Mouse (Mus musculus) CH12.LX (cell line): ENCODE data around the gene Lrmda.

ENCODE experiments used
- CTCF ChIP-seq, 2 experiments: IDR thresholded peaks in 1 of 2; conservative IDR thresholded peaks in 1 of 2; 2 replicates each; pipeline ENCODE4 v1.5.1; 2011 to 2012; ENCODE audit warnings: low read depth in 2 of 2, low read length in 2 of 2, improper control_type of control experiment in 1 of 2, inconsistent platforms in 1 of 2, mild to moderate bottlenecking in 1 of 2, moderate library complexity in 1 of 2
- EP300 ChIP-seq: IDR thresholded peaks from 2 replicates; pipeline ENCODE4 v1.6.1; 2011; ENCODE audit warnings: low read length, improper control_type of control experiment
- HCFC1 ChIP-seq: IDR thresholded peaks from 2 replicates; pipeline ENCODE4 v1.6.1; 2012; ENCODE audit warnings: low read depth, mild to moderate bottlenecking, inconsistent platforms, low read length, improper control_type of control experiment
- KAT2A ChIP-seq: IDR thresholded peaks from 2 replicates; pipeline ENCODE4 v1.6.1; 2012; ENCODE audit warnings: low read length, improper control_type of control experiment, inconsistent platforms; ENCODE audit not compliant: insufficient replicate concordance
- MAX ChIP-seq: IDR thresholded peaks from 2 replicates; pipeline ENCODE4 v1.6.1; 2011; ENCODE audit warnings: low read length, improper control_type of control experiment
- MAZ ChIP-seq: IDR thresholded peaks from 2 replicates; pipeline ENCODE4 v1.6.1; 2012; ENCODE audit warnings: low read depth, mild to moderate bottlenecking, inconsistent platforms, low read length, improper control_type of control experiment, moderate library complexity
- NRF1 ChIP-seq: IDR thresholded peaks from 2 replicates; pipeline ENCODE4 v1.6.1; 2014; ENCODE audit warnings: low read depth, mild to moderate bottlenecking, inconsistent platforms, low read length, improper control_type of control experiment, moderate library complexity
- POLR2A ChIP-seq: IDR thresholded peaks from 2 replicates; pipeline ENCODE4 v1.6.1; 2011; ENCODE audit warnings: low read depth, mild to moderate bottlenecking, improper control_type of control experiment, low read length
- RCOR1 ChIP-seq: conservative IDR thresholded peaks from 2 replicates; pipeline ENCODE4 v1.6.1; 2012; ENCODE audit warnings: low read depth, mild to moderate bottlenecking, inconsistent platforms, low read length, improper control_type of control experiment
- USF1 ChIP-seq: IDR thresholded peaks from 2 replicates; pipeline ENCODE4 v1.6.1; 2014; ENCODE audit warnings: low read depth, mild to moderate bottlenecking, inconsistent platforms, low read length, improper control_type of control experiment
- ZNF384 ChIP-seq: IDR thresholded peaks from 2 replicates; pipeline ENCODE4 v1.6.1; 2012; ENCODE audit warnings: low read depth, low read length, improper control_type of control experiment, inconsistent platforms

- no peak for TF ChIP-seq CTCF (conservative IDR thresholded peaks at IDR 0.05 in 1 of 2, IDR thresholded peaks at IDR 0.05 in 1 of 2; ENCODE audit: low read depth in 2 of 2, low read length in 2 of 2)
- no peak for TF ChIP-seq MAZ
- TF ChIP-seq ZNF384, result no peak
- TF ChIP-seq USF1, result no peak
- TF ChIP-seq KAT2A, result no peak
- no peak for TF ChIP-seq POLR2A
- no peak for TF ChIP-seq MAX
- TF ChIP-seq EP300, result no peak
- no peak for TF ChIP-seq HCFC1
- no peak for TF ChIP-seq NRF1
- TF ChIP-seq RCOR1, result no peak
Measured at GRCm38 (mm10) chr14:22093124-22093523, 73.6 kb downstream of the Lrmda start.
